ENCODE assay signal across 8 mouse cellular contexts in the genomic region with DNA sequence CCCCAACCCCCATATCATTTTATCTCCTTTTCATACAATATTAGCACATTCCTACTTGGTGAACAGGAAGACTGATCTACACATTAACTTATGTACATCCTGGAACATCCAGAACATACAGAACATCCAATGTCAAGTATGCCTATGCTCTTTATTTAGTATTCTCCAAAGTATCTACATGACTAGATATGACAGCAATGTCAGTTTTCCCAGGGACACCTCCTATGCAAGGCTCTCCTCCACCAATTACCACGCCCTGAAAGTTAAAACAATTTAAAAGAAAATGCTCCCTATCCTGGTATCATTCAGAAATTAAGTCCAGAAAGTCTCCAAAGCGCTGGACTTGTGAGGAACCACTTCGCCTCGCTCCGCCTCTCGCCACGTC. TPM values are rescaled to one million over a fixed set of nuclear protein-coding genes. Genes with fewer than 3 reads are reported as not detected.
DNase-seq lines count a peak whose midpoint lies in the region; ATAC-seq and TF ChIP-seq lines count a peak whose summit lies in the region.

No protein-coding gene starts in this region.

- TF ChIP-seq EP300 in heart, adult 2 months (IDR thresholded peaks at IDR 0.05; ENCODE audit: insufficient read depth, low read depth, low read length) = no peak
- TF ChIP-seq EP300 in CH12.LX (IDR thresholded peaks at IDR 0.05; ENCODE audit: low read length) = no peak

- WGBS in heart, adult 2 months = 1% methylated on average over 7 of the region's 7 CpGs
- 1% methylated on average over 7 of the region's 7 CpGs for WGBS in hindbrain, embryonic 12.5 days

- ATAC-seq in hindbrain, embryonic 12.5 days (ENCODE audit: low FRiP score) = peak; percentile 42; the same call in 1 of the 2 replicates

- intact Hi-C loops in heart, adult 2 months (cut with DNase I) = no loop called here

- no peak for TF ChIP-seq RAD21 in CH12.LX (IDR thresholded peaks at IDR 0.05; ENCODE audit: low read depth, low read length)

- no peak overlapping the region for H3K27ac ChIP-seq in heart, adult 2 months
- no peak overlapping the region for H3K27ac ChIP-seq in CH12.LX (ENCODE audit: insufficient read depth, low read depth)
- no peak overlapping the region for H3K27ac ChIP-seq in hindbrain, embryonic 12.5 days

- no peaks in the 10 kb centered on the region for H3K9me3 ChIP-seq in CH12.LX (replicated peaks; ENCODE audit: low read length)
- 0 out of 2 replicates have a peak, but pooled peaks cover 4% of the 10 kb centered on the region for H3K9me3 ChIP-seq in hindbrain, embryonic 12.5 days (replicated peaks)
- peaks cover 24% of the 10 kb centered on the region for H3K9me3 ChIP-seq in megakaryocyte, embryonic 14.5 days

- no peak for TF ChIP-seq CTCF in heart, adult 2 months (IDR thresholded peaks at IDR 0.05)
- no peak for TF ChIP-seq CTCF in CH12.LX (conservative IDR thresholded peaks at IDR 0.05 in 1 of 2, IDR thresholded peaks at IDR 0.05 in 1 of 2; ENCODE audit: low read depth in 2 of 2, low read length in 2 of 2)

- H3K9ac ChIP-seq in heart, adult 2 months (ENCODE audit: low read depth, low read length) = no peak overlapping the region
- no peak overlapping the region for H3K9ac ChIP-seq in CH12.LX (ENCODE audit: insufficient read depth, low read depth)
- no peak overlapping the region for H3K9ac ChIP-seq in hindbrain, embryonic 12.5 days

- in situ Hi-C loops in CH12.LX (cut with MboI; ENCODE audit: low pct_ligation_motif_present, low pct_unique_long_range_greater_than_20kb, low sequenced_read_pairs) = no loop called here

- H3K79me2 ChIP-seq in heart, adult 2 months (replicated peaks; ENCODE audit: control insufficient read depth, insufficient read depth, low read length) = no peaks in the 10 kb centered on the region
- no peaks in the 10 kb centered on the region for H3K79me2 ChIP-seq in CH12.LX (replicated peaks; ENCODE audit: control insufficient read depth, extremely low read depth, insufficient read depth, poor library complexity, severe bottlenecking)

- dilution Hi-C loops in CH12.LX (cut with MboI; ENCODE audit: extremely low pct_ligation_motif_present, extremely low pct_unique_long_range_greater_than_20kb, low sequenced_read_pairs) = no loop called here

- no peaks in the 10 kb centered on the region for H3K27me3 ChIP-seq in heart, adult 2 months (ENCODE audit: control insufficient read depth, insufficient read depth, low read length)
- no peaks in the 10 kb centered on the region for H3K27me3 ChIP-seq in CH12.LX (replicated peaks)
- no peaks in the 10 kb centered on the region for H3K27me3 ChIP-seq in hindbrain, embryonic 12.5 days
- H3K27me3 ChIP-seq in megakaryocyte, embryonic 14.5 days (replicated peaks) = peaks cover 3% of the 10 kb centered on the region

- TF ChIP-seq POLR2A in heart, adult 2 months (IDR thresholded peaks at IDR 0.05; ENCODE audit: insufficient read depth, low read depth, low read length) = no peak
- TF ChIP-seq POLR2A in CH12.LX (IDR thresholded peaks at IDR 0.05; ENCODE audit: low read depth, low read length) = no peak

- H3K4me3 ChIP-seq in heart, adult 2 months = peak overlapping the region; percentile 54; the same call in 1 of the 2 replicates
- H3K4me3 ChIP-seq in CH12.LX (replicated peaks in 1 of 3; ENCODE audit: low read depth in 2 of 3, low read length in 2 of 3, poor library complexity in 1 of 3) = peak overlapping the region in 2 of 3 experiments; percentile 39 to 90
- peak overlapping the region; percentile 65 for H3K4me3 ChIP-seq in hindbrain, embryonic 12.5 days
- H3K4me3 ChIP-seq in megakaryocyte, embryonic 14.5 days (replicated peaks) = peak overlapping the region; percentile 94

- H3K4me1 ChIP-seq in heart, adult 2 months (ENCODE audit: control insufficient read depth, insufficient read depth, low read length) = peaks cover 2% of the 10 kb centered on the region; the same call in 1 of the 2 replicates
- H3K4me1 ChIP-seq in CH12.LX (ENCODE audit: control insufficient read depth in 1 of 2, insufficient read depth in 2 of 2) = peaks cover 2 to 17% of the 10 kb centered on the region in 2 experiments; a peak in 3 of 4 replicates
- H3K4me1 ChIP-seq in hindbrain, embryonic 12.5 days = peaks cover 7% of the 10 kb centered on the region
- peaks cover 20% of the 10 kb centered on the region for H3K4me1 ChIP-seq in megakaryocyte, embryonic 14.5 days

- H3K36me3 ChIP-seq in heart, adult 2 months (ENCODE audit: control insufficient read depth, insufficient read depth, low read length) = no peaks in the 10 kb centered on the region
- peaks cover 6 to 19% of the 10 kb centered on the region in 2 experiments for H3K36me3 ChIP-seq in CH12.LX (replicated peaks in 1 of 2; ENCODE audit: control insufficient read depth in 1 of 2, insufficient read depth in 1 of 2, low read length in 1 of 2)
- H3K36me3 ChIP-seq in hindbrain, embryonic 12.5 days = no peaks in the 10 kb centered on the region
- peaks cover 18% of the 10 kb centered on the region for H3K36me3 ChIP-seq in megakaryocyte, embryonic 14.5 days (replicated peaks; ENCODE audit: low read length)

- H3K4me2 ChIP-seq in CH12.LX (ENCODE audit: insufficient read depth, low read depth, poor library complexity, severe bottlenecking) = no peak overlapping the region
- peak overlapping the region; percentile 72 for H3K4me2 ChIP-seq in hindbrain, embryonic 12.5 days (replicated peaks)

- DNase-seq in heart, adult 2 months = no peak
- no peak for DNase-seq in heart, adult 11 months
- DNase-seq in CH12.LX (ENCODE audit: extremely low read depth) = no peak
- DNase-seq in spleen, postnatal 36 days (ENCODE audit: low spot score in 2 of 2) = no peak
- DNase-seq in thymus, postnatal 14 days = no peak
- no peak for DNase-seq in adrenal gland, adult (ENCODE audit: inconsistent age in 2 of 2, low spot score in 1 of 2)

TF ChIP-seq in CH12.LX, 34 proteins besides CTCF, POLR2A, EP300 and RAD21:
- TF ChIP-seq IRF4 (IDR thresholded peaks at IDR 0.05; ENCODE audit: low read depth, low read length) = no peak
- TF ChIP-seq SIN3A (IDR thresholded peaks at IDR 0.05; ENCODE audit: low read length) = no peak
- TF ChIP-seq MEF2A (IDR thresholded peaks at IDR 0.05; ENCODE audit: borderline replicate concordance, low read depth, low read length) = no peak
- no peak for TF ChIP-seq NELFE (IDR thresholded peaks at IDR 0.05; ENCODE audit: low read depth, low read length)
- TF ChIP-seq SMC3 (IDR thresholded peaks at IDR 0.05; ENCODE audit: low read depth, low read length) = no peak
- no peak for TF ChIP-seq POLR2AphosphoS2 (IDR thresholded peaks at IDR 0.05; ENCODE audit: low read depth, low read length)
- TF ChIP-seq USF1 (IDR thresholded peaks at IDR 0.05; ENCODE audit: low read depth, low read length) = no peak
- no peak for TF ChIP-seq BHLHE40 (IDR thresholded peaks at IDR 0.05; ENCODE audit: low read depth, low read length)
- TF ChIP-seq CHD1 (IDR thresholded peaks at IDR 0.05; ENCODE audit: low read depth, low read length) = no peak
- TF ChIP-seq MXI1 (IDR thresholded peaks at IDR 0.05; ENCODE audit: low read depth, low read length) = no peak
- TF ChIP-seq RCOR1 (conservative IDR thresholded peaks at IDR 0.05; ENCODE audit: low read depth, low read length) = no peak
- no peak for TF ChIP-seq MAZ (IDR thresholded peaks at IDR 0.05; ENCODE audit: low read depth, low read length)
- no peak for TF ChIP-seq TCF12 (IDR thresholded peaks at IDR 0.05; ENCODE audit: low read depth, low read length)
- no peak for TF ChIP-seq ETS1 (conservative IDR thresholded peaks at IDR 0.05; ENCODE audit: low read depth, low read length)
- no peak for TF ChIP-seq ZC3H11A (IDR thresholded peaks at IDR 0.05; ENCODE audit: low read depth, low read length)
TF ChIP-seq in CH12.LX: peak in this region for 0.

RNA-seq across cellular contexts. Expression of gene Cdkn3, which starts 0.4 kb away (rescaled TPM):
- 1 to 10 TPM in 1 of 2 experiments, under 1 TPM in 1; 0.55 to 1.5 TPM for total RNA-seq in heart, adult 2 months (2021)
- 0.70 TPM in 1 of 2 replicates, not detected in the other for polyA plus RNA-seq in heart, adult 2 months (2012; rRNA removed)
- total RNA-seq in CH12.LX (2012; rRNA removed) = 16.0 and 19.6 TPM in 2 replicates
- 22.8 and 24.3 TPM in 2 replicates for total RNA-seq in CH12.LX (2014; rRNA removed)
- 27.8 and 35.5 TPM in 2 replicates for polyA plus RNA-seq in CH12.LX (2012; ENCODE audit: insufficient read length, low read depth)
- 27.9 and 29.9 TPM in 2 replicates for polyA plus RNA-seq in hindbrain, embryonic 12.5 days (2016; fragmentation: Nextera tagmentation; extraction: Ambion mirVana)
- polyA plus RNA-seq in megakaryocyte, embryonic 14.5 days (2012; ENCODE audit: insufficient read depth, low replicate concordance) = 2.2 TPM in 1 of 2 replicates, not detected in the other

RNA-seq across cellular contexts. Expression of gene Cnih1, which starts 28.2 kb away (rescaled TPM):
- total RNA-seq in heart, adult 2 months (2021) = 10 to 100 TPM; 48.7 TPM
- 52.2 and 70.4 TPM in 2 replicates for polyA plus RNA-seq in heart, adult 2 months (2012; rRNA removed)
- 68.9 and 69.2 TPM in 2 replicates for total RNA-seq in CH12.LX (2012; rRNA removed)
- 190 and 191 TPM in 2 replicates for total RNA-seq in CH12.LX (2014; rRNA removed)
- 125 and 185 TPM in 2 replicates for polyA plus RNA-seq in CH12.LX (2012; ENCODE audit: insufficient read length, low read depth)
- 174 and 188 TPM in 2 replicates for polyA plus RNA-seq in hindbrain, embryonic 12.5 days (2016; fragmentation: Nextera tagmentation; extraction: Ambion mirVana)
- 61.4 and 90.6 TPM in 2 replicates for polyA plus RNA-seq in megakaryocyte, embryonic 14.5 days (2012; ENCODE audit: insufficient read depth, low replicate concordance)
